Mouse (Mus musculus): ENCODE results near the gene Mad1l1. TPM values are rescaled to one million over a fixed set of nuclear protein-coding genes. Genes with fewer than 3 reads are reported as not detected.

Mad1l1 gene
- total and polyA plus RNA-seq, 3 experiments = 40.5 to 65.2 TPM; not detected in 1

DNA sequence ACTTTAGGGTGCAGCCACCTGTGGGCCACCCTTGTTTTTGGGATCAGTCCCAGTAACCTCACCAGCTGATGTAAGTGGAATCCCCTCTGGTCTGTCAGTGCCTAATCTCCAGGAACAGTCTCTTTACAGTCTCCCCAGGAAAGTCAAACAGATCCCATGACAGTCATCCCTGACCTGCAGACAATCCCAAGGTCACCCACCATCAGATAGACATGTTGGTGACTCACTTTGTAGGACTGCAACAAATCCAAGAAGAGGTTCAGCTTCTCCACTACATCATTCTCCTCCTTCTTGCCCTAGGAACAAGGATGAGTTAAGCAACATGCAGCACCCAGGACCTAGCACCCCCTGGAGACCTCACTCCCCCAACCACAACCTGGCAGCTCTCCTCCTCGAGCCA lies 24.7 kb upstream of the Mad1l1 start:
- Histone ChIP-seq H3K36me3 (ENCODE audit: control insufficient read depth in 1 of 2, insufficient read depth in 2 of 2, low read length in 2 of 2) (no peaks in the 10 kb centered on the region; a peak in 2 of 4 replicates), H3K9ac (ENCODE audit: control insufficient read depth, low read depth, low read length, poor library complexity, severe bottlenecking) (no peak overlapping the region), H3K27me3 (ENCODE audit: control insufficient read depth in 1 of 2, insufficient read depth in 2 of 2, low read length in 2 of 2) (no peaks in the 10 kb centered on the region), H3K79me2 (ENCODE audit: control insufficient read depth, insufficient read depth, low read length, poor library complexity) (no peaks in the 10 kb centered on the region), H3K27ac (ENCODE audit: control insufficient read depth, low read depth, low read length) (no peak overlapping the region), H3K9me3 (replicated peaks; ENCODE audit: insufficient read depth, low read length) (no peaks in the 10 kb centered on the region), H3K4me3 (ENCODE audit: control insufficient read depth in 1 of 2, insufficient read depth in 1 of 2, low read depth in 2 of 2, low read length in 2 of 2) (no peak overlapping the region), H3K4me1 (ENCODE audit: control insufficient read depth in 1 of 2, insufficient read depth in 2 of 2, low read length in 2 of 2) (no peaks in the 10 kb centered on the region)
- TF ChIP-seq RCOR1 (IDR thresholded peaks at IDR 0.05; ENCODE audit: low read depth, low read length) (no peak), GATA1 (IDR thresholded peaks at IDR 0.05; ENCODE audit: low read depth, low read length) (no peak), TAL1 (IDR thresholded peaks at IDR 0.05; ENCODE audit: low read length) (no peak), MAX (IDR thresholded peaks at IDR 0.05; ENCODE audit: low read length) (no peak), BHLHE40 (IDR thresholded peaks at IDR 0.05; ENCODE audit: borderline replicate concordance, low read depth, low read length) (no peak), MXI1 (IDR thresholded peaks at IDR 0.05; ENCODE audit: low read depth, low read length) (no peak), MEF2A (IDR thresholded peaks at IDR 0.05; ENCODE audit: extremely low read depth, insufficient replicate concordance, low read depth, low read length, poor library complexity, severe bottlenecking) (no peak)
- no peak for DNase-seq (ENCODE audit: low read depth, low spot score)

DNA sequence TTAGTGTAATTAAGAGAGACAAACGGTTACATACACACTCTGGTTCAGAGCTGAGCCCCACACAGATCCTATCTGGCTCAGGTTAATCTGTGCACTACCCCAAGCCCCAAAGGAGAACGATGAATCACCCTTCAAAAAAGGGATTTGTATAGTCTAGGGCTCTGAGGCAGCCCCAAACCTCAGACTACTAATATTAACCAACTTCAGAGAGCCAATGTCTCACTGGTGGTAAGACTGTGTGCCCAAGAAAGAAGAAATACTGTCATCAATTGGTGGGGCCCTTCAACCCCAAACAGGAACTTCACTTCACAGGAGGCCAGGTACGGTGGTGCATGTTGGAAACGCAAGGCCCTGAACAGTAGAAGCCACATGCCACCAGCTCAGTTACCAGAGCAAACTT lies 23.9 kb upstream of the Mad1l1 start:
- Histone ChIP-seq H3K36me3 (ENCODE audit: control insufficient read depth in 1 of 2, insufficient read depth in 2 of 2, low read length in 2 of 2) (no peaks in the 10 kb centered on the region; a peak in 1 of 4 replicates), H3K9ac (ENCODE audit: control insufficient read depth, low read depth, low read length, poor library complexity, severe bottlenecking) (no peak overlapping the region), H3K4me3 (ENCODE audit: control insufficient read depth in 1 of 2, insufficient read depth in 1 of 2, low read depth in 2 of 2, low read length in 2 of 2) (no peak overlapping the region), H3K79me2 (ENCODE audit: control insufficient read depth, insufficient read depth, low read length, poor library complexity) (no peaks in the 10 kb centered on the region), H3K4me1 (ENCODE audit: control insufficient read depth in 1 of 2, insufficient read depth in 2 of 2, low read length in 2 of 2) (no peaks in the 10 kb centered on the region), H3K9me3 (replicated peaks; ENCODE audit: insufficient read depth, low read length) (no peaks in the 10 kb centered on the region), H3K27ac (ENCODE audit: control insufficient read depth, low read depth, low read length) (no peak overlapping the region), H3K27me3 (ENCODE audit: control insufficient read depth in 1 of 2, insufficient read depth in 2 of 2, low read length in 2 of 2) (no peaks in the 10 kb centered on the region)
- DNase-seq (ENCODE audit: low read depth, low spot score) = no peak
- TF ChIP-seq BHLHE40 (IDR thresholded peaks at IDR 0.05; ENCODE audit: borderline replicate concordance, low read depth, low read length) (no peak), SIN3A (IDR thresholded peaks at IDR 0.05; ENCODE audit: low read length) (no peak), RAD21 (IDR thresholded peaks at IDR 0.05; ENCODE audit: low read depth, low read length) (no peak), HCFC1 (IDR thresholded peaks at IDR 0.05; ENCODE audit: low read depth, low read length) (no peak), GATA1 (IDR thresholded peaks at IDR 0.05; ENCODE audit: low read depth, low read length) (no peak), POLR2AphosphoS5 (IDR thresholded peaks at IDR 0.05; ENCODE audit: borderline replicate concordance, low read depth, low read length) (no peak), MAZ (IDR thresholded peaks at IDR 0.05; ENCODE audit: low read depth, low read length) (no peak), MYC (IDR thresholded peaks at IDR 0.05; ENCODE audit: low read depth, low read length) (no peak), JUND (IDR thresholded peaks at IDR 0.05; ENCODE audit: low read depth, low read length) (no peak), ZNF384 (IDR thresholded peaks at IDR 0.05; ENCODE audit: low read depth, low read length) (no peak), ELF1 (IDR thresholded peaks at IDR 0.05; ENCODE audit: low read depth, low read length) (no peak)

Data from MEL (cell line).